Mouse (Mus musculus): ENCODE measurements around the gene Tspan9. TPM values are rescaled to one million over a fixed set of nuclear protein-coding genes. Genes with fewer than 3 reads are reported as not detected.

Tspan9 gene
- polyA plus RNA-seq, 1 experiment from 2014 or later: 177 TPM

GRCm38 (mm10) chr6:128115121-128115520 is 28.3 kb downstream of the Tspan9 start:
- H3K4me1 ChIP-seq (ENCODE audit: control insufficient read depth, insufficient read depth, low read length): peaks cover 30% of the 10 kb centered on the region
- no peak overlapping the region for H3K9ac ChIP-seq (ENCODE audit: low read length)
- H3K27me3 ChIP-seq (ENCODE audit: control insufficient read depth, insufficient read depth, low read length): no peaks in the 10 kb centered on the region
- H3K4me2 ChIP-seq (ENCODE audit: low read depth, low read length): no peak overlapping the region
- no peak overlapping the region for H3K27ac ChIP-seq (ENCODE audit: low read length)
- H3K9me3 ChIP-seq (replicated peaks; ENCODE audit: control insufficient read depth, low read length): no peaks in the 10 kb centered on the region
- no peaks in the 10 kb centered on the region for H3K36me3 ChIP-seq (ENCODE audit: control insufficient read depth, insufficient read depth, low read length)
- ATAC-seq (ENCODE audit: insufficient read depth, low FRiP score): no peak; the same call in 1 of the 2 replicates
- H3K4me3 ChIP-seq (replicated peaks; ENCODE audit: low read length): no peak overlapping the region
- WGBS: 76% methylated on average over 6 of the region's 6 CpGs

- ATAC-seq (ENCODE audit: insufficient read depth, low FRiP score): no peak
- peaks cover 32% of the 10 kb centered on the region for H3K4me1 ChIP-seq (ENCODE audit: control insufficient read depth, insufficient read depth, low read length)
- H3K9ac ChIP-seq (ENCODE audit: low read length): no peak overlapping the region
- H3K4me2 ChIP-seq (ENCODE audit: low read depth, low read length): no peak overlapping the region
- H3K27me3 ChIP-seq (ENCODE audit: control insufficient read depth, insufficient read depth, low read length): no peaks in the 10 kb centered on the region
- H3K36me3 ChIP-seq (ENCODE audit: control insufficient read depth, insufficient read depth, low read length): no peaks in the 10 kb centered on the region
- H3K9me3 ChIP-seq (replicated peaks; ENCODE audit: control insufficient read depth, low read length): no peaks in the 10 kb centered on the region; the same call in 1 of the 2 replicates
- H3K27ac ChIP-seq (ENCODE audit: low read length): no peak overlapping the region
- WGBS: 71% methylated on average over 3 of the region's 3 CpGs
- H3K4me3 ChIP-seq (replicated peaks; ENCODE audit: low read length): no peak overlapping the region
Observed at GRCm38 (mm10) chr6:128112605-128113004, 30.8 kb downstream of the Tspan9 start.

GRCm38 (mm10) chr6:128111784-128112183 is 31.6 kb downstream of the Tspan9 start:
- Histone ChIP-seq H3K9me3 (replicated peaks; ENCODE audit: control insufficient read depth, low read length) (no peaks in the 10 kb centered on the region; the same call in 1 of the 2 replicates), H3K36me3 (ENCODE audit: control insufficient read depth, insufficient read depth, low read length) (no peaks in the 10 kb centered on the region), H3K4me1 (ENCODE audit: control insufficient read depth, insufficient read depth, low read length) (peaks cover 29% of the 10 kb centered on the region), H3K9ac (ENCODE audit: low read length) (0 out of 2 replicates have a peak overlapping the region, but pooled peaks have one; percentile 16), H3K4me2 (ENCODE audit: low read depth, low read length) (no peak overlapping the region), H3K27me3 (ENCODE audit: control insufficient read depth, insufficient read depth, low read length) (no peaks in the 10 kb centered on the region), H3K4me3 (replicated peaks; ENCODE audit: low read length) (no peak overlapping the region), H3K27ac (ENCODE audit: low read length) (no peak overlapping the region)
- no peak for ATAC-seq (ENCODE audit: insufficient read depth, low FRiP score)
- 62% methylated on average over 7 of the region's 7 CpGs for WGBS

GRCm38 (mm10) chr6:128108324-128109035 is 34.9 kb downstream of the Tspan9 start:
- H3K9me3 ChIP-seq (replicated peaks; ENCODE audit: control insufficient read depth, low read length): no peaks in the 10 kb centered on the region; the same call in 1 of the 2 replicates
- no peak overlapping the region for H3K9ac ChIP-seq (ENCODE audit: low read length)
- ATAC-seq (ENCODE audit: insufficient read depth, low FRiP score): no peak
- 71% methylated on average over 7 of the region's 7 CpGs for WGBS
- no peak overlapping the region for H3K4me3 ChIP-seq (replicated peaks; ENCODE audit: low read length)
- H3K4me2 ChIP-seq (ENCODE audit: low read depth, low read length): no peak overlapping the region
- no peak overlapping the region for H3K27ac ChIP-seq (ENCODE audit: low read length)
- no peaks in the 10 kb centered on the region for H3K36me3 ChIP-seq (ENCODE audit: control insufficient read depth, insufficient read depth, low read length)
- peaks cover 48% of the 10 kb centered on the region for H3K4me1 ChIP-seq (ENCODE audit: control insufficient read depth, insufficient read depth, low read length)
- no peaks in the 10 kb centered on the region for H3K27me3 ChIP-seq (ENCODE audit: control insufficient read depth, insufficient read depth, low read length)

GRCm38 (mm10) chr6:128107698-128108097 is 35.7 kb downstream of the Tspan9 start:
- Histone ChIP-seq H3K9me3 (replicated peaks; ENCODE audit: control insufficient read depth, low read length) (no peaks in the 10 kb centered on the region; the same call in 1 of the 2 replicates), H3K4me1 (ENCODE audit: control insufficient read depth, insufficient read depth, low read length) (peaks cover 46% of the 10 kb centered on the region), H3K27me3 (ENCODE audit: control insufficient read depth, insufficient read depth, low read length) (no peaks in the 10 kb centered on the region), H3K9ac (ENCODE audit: low read length) (no peak overlapping the region), H3K4me3 (replicated peaks; ENCODE audit: low read length) (no peak overlapping the region), H3K27ac (ENCODE audit: low read length) (peak overlapping the region; percentile 2; the same call in 1 of the 2 replicates), H3K4me2 (ENCODE audit: low read depth, low read length) (no peak overlapping the region), H3K36me3 (ENCODE audit: control insufficient read depth, insufficient read depth, low read length) (no peaks in the 10 kb centered on the region)
- no peak for ATAC-seq (ENCODE audit: insufficient read depth, low FRiP score)
- 56% methylated on average over 8 of the region's 8 CpGs for WGBS

GRCm38 (mm10) chr6:128106154-128106553 is 37.2 kb downstream of the Tspan9 start:
- Histone ChIP-seq H3K9ac (ENCODE audit: low read length) (no peak overlapping the region), H3K36me3 (ENCODE audit: control insufficient read depth, insufficient read depth, low read length) (no peaks in the 10 kb centered on the region)

GRCm38 (mm10) chr6:128104712-128105324 is 38.6 kb downstream of the Tspan9 start:
- peak; percentile 46; the same call in 1 of the 2 replicates for ATAC-seq (ENCODE audit: insufficient read depth, low FRiP score)
- H3K27me3 ChIP-seq (ENCODE audit: control insufficient read depth, insufficient read depth, low read length): no peaks in the 10 kb centered on the region
- H3K4me1 ChIP-seq (ENCODE audit: control insufficient read depth, insufficient read depth, low read length): peaks cover 43% of the 10 kb centered on the region
- no peak overlapping the region for H3K4me2 ChIP-seq (ENCODE audit: low read depth, low read length)
- 51% methylated on average over 7 of the region's 7 CpGs for WGBS
- H3K27ac ChIP-seq (ENCODE audit: low read length): peak overlapping the region; percentile 93
- no peaks in the 10 kb centered on the region for H3K36me3 ChIP-seq (ENCODE audit: control insufficient read depth, insufficient read depth, low read length)
- peak overlapping the region; percentile 37 for H3K9ac ChIP-seq (ENCODE audit: low read length)
- no peak overlapping the region for H3K4me3 ChIP-seq (replicated peaks; ENCODE audit: low read length)
- H3K9me3 ChIP-seq (replicated peaks; ENCODE audit: control insufficient read depth, low read length): no peaks in the 10 kb centered on the region

More at GRCm38 (mm10) chr6:128106154-128106553, 37.2 kb downstream of the Tspan9 start:
- Histone ChIP-seq H3K4me2 (ENCODE audit: low read depth, low read length) (no peak overlapping the region), H3K4me1 (ENCODE audit: control insufficient read depth, insufficient read depth, low read length) (peaks cover 43% of the 10 kb centered on the region), H3K9me3 (replicated peaks; ENCODE audit: control insufficient read depth, low read length) (no peaks in the 10 kb centered on the region; the same call in 1 of the 2 replicates), H3K27me3 (ENCODE audit: control insufficient read depth, insufficient read depth, low read length) (no peaks in the 10 kb centered on the region), H3K27ac (ENCODE audit: low read length) (peak overlapping the region; percentile 93; the same call in 1 of the 2 replicates), H3K4me3 (replicated peaks; ENCODE audit: low read length) (no peak overlapping the region)
- ATAC-seq (ENCODE audit: insufficient read depth, low FRiP score): no peak
- 62% methylated on average over 3 of the region's 3 CpGs for WGBS

GRCm38 (mm10) chr6:128103874-128104273 is 39.5 kb downstream of the Tspan9 start:
- Histone ChIP-seq H3K36me3 (ENCODE audit: control insufficient read depth, insufficient read depth, low read length) (no peaks in the 10 kb centered on the region), H3K27me3 (ENCODE audit: control insufficient read depth, insufficient read depth, low read length) (no peaks in the 10 kb centered on the region), H3K4me2 (ENCODE audit: low read depth, low read length) (no peak overlapping the region), H3K4me1 (ENCODE audit: control insufficient read depth, insufficient read depth, low read length) (peaks cover 46% of the 10 kb centered on the region), H3K9ac (ENCODE audit: low read length) (no peak overlapping the region), H3K27ac (ENCODE audit: low read length) (peak overlapping the region; percentile 93; the same call in 1 of the 2 replicates), H3K9me3 (replicated peaks; ENCODE audit: control insufficient read depth, low read length) (no peaks in the 10 kb centered on the region), H3K4me3 (replicated peaks; ENCODE audit: low read length) (no peak overlapping the region)
- ATAC-seq (ENCODE audit: insufficient read depth, low FRiP score): no peak
- 72% methylated on average over 5 of the region's 5 CpGs for WGBS
